Mouse (Mus musculus): ENCODE measurements around the gene Cdc20b. TPM values are rescaled to one million over a fixed set of nuclear protein-coding genes. Genes with fewer than 3 reads are reported as not detected.
A peak's percentile ranks its signal among the peaks of the same experiment; 100 is the strongest.

The Cdc20b gene
- polyA plus RNA-seq, 1 experiment from 2014 or later = not detected

MicroRNA genes within 50 kb of the gene (microRNA counts, 519-probe panel; counts per million panel counts)
- microRNA mmu-miR-449a (171 counts per million, percentile 57 among the panel's probes with 10 or more counts), microRNA mmu-miR-449b (171 counts per million, percentile 57 among the panel's probes with 10 or more counts), microRNA mmu-miR-449c (171 counts per million, percentile 57 among the panel's probes with 10 or more counts)

Small RNA genes within 50 kb of the gene (microRNA-seq; reads per million reads assigned to microRNA genes)
- gene Mir449a = 165 reads per million, percentile 58 among the genes with 10 or more reads in this experiment
- gene Mir449b = not detected
- gene Mir449c = not detected

Other genes with a start within 250 kb of the Cdc20b start
- gene Plpp1, start 234.3 kb upstream of the Cdc20b start, polyA plus RNA-seq (2014; fragmentation: Nextera tagmentation; extraction: Ambion mirVana) = 19.5 and 21.4 TPM in 2 replicates
- gene Mtrex, start 107.7 kb upstream of the Cdc20b start, polyA plus RNA-seq (2014; fragmentation: Nextera tagmentation; extraction: Ambion mirVana) = 105 TPM in 2 replicates
- gene Dhx29, start 107.7 kb upstream of the Cdc20b start, polyA plus RNA-seq (2014; fragmentation: Nextera tagmentation; extraction: Ambion mirVana) = 31.9 and 32.7 TPM in 2 replicates
- 0.12 and 0.50 TPM in 2 replicates for gene Ccno, start 47.3 kb upstream of the Cdc20b start, polyA plus RNA-seq (2014; fragmentation: Nextera tagmentation; extraction: Ambion mirVana)
- gene Mcidas, start 41.3 kb upstream of the Cdc20b start, polyA plus RNA-seq (2014; fragmentation: Nextera tagmentation; extraction: Ambion mirVana) = not detected in 2 replicates
- 95.2 and 101 TPM in 2 replicates for gene Gpx8, start 11.3 kb downstream of the Cdc20b start, polyA plus RNA-seq (2014; fragmentation: Nextera tagmentation; extraction: Ambion mirVana)
- gene Gzma, start 65.9 kb downstream of the Cdc20b start, polyA plus RNA-seq (2014; fragmentation: Nextera tagmentation; extraction: Ambion mirVana) = not detected in 2 replicates
- gene Esm1, start 174.5 kb downstream of the Cdc20b start, polyA plus RNA-seq (2014; fragmentation: Nextera tagmentation; extraction: Ambion mirVana) = 0.81 and 1.0 TPM in 2 replicates
- not detected in 2 replicates for gene Gzmk, start 190.8 kb downstream of the Cdc20b start, polyA plus RNA-seq (2014; fragmentation: Nextera tagmentation; extraction: Ambion mirVana)

All from neural tube, embryonic 11.5 days (tissue).